Mouse (Mus musculus) midbrain, embryonic 14.5 days (tissue): ENCODE results near the gene Insm1. TPM values are rescaled to one million over a fixed set of nuclear protein-coding genes. Genes with fewer than 3 reads are reported as not detected.

ENCODE experiments used
- ATAC-seq: fragments of 200-750 bp; cut with Nextera tagmentation; 2 replicates; pipeline ENCODE4 v1.8.0; 2017; ENCODE audit warnings: moderate number of reproducible peaks, moderate library complexity; ENCODE audit not compliant: low FRiP score, low TSS enrichment
- DNase-seq: peaks from one replicate; pipeline ENCODE4 v3.0.0-alpha.2; 2015
- H3K27ac ChIP-seq: fragments of 300-500 bp; sonication (generic); replicated peaks from 2 replicates; pipeline ENCODE4 v1.5.1; 2014; ENCODE audit warnings: mild to moderate bottlenecking, low read depth, low read length, moderate library complexity
- H3K27me3 ChIP-seq: fragments of 300-500 bp; sonication (generic); 2 replicates; pipeline ENCODE4 v1.6.1; 2014; ENCODE audit warnings: low read length, control low read depth, mixed read lengths; ENCODE audit not compliant: control insufficient read depth, insufficient read depth
- H3K36me3 ChIP-seq: fragments of 300-500 bp; sonication (generic); 2 replicates; pipeline ENCODE4 v1.6.1; 2014; ENCODE audit warnings: low read length, control low read depth; ENCODE audit not compliant: control insufficient read depth, insufficient read depth
- H3K4me1 ChIP-seq: fragments of 300-500 bp; sonication (generic); 2 replicates; pipeline ENCODE4 v1.6.1; 2014; ENCODE audit warnings: mild to moderate bottlenecking, antibody characterized with exemption, low read length, control low read depth; ENCODE audit not compliant: control insufficient read depth, insufficient read depth
- H3K4me2 ChIP-seq: fragments of 300-500 bp; sonication (generic); 2 replicates; pipeline ENCODE4 v1.6.1; 2014; ENCODE audit warnings: mild to moderate bottlenecking, low read length, moderate library complexity
- H3K4me3 ChIP-seq: fragments of 300-500 bp; sonication (generic); replicated peaks from 2 replicates; pipeline ENCODE4 v1.5.1; 2014; ENCODE audit warnings: low read depth, low read length
- H3K9ac ChIP-seq: fragments of 300-500 bp; sonication (generic); replicated peaks from 2 replicates; pipeline ENCODE4 v1.6.1; 2014; ENCODE audit warnings: mild to moderate bottlenecking, low read length, moderate library complexity
- H3K9me3 ChIP-seq: fragments of 300-500 bp; sonication (generic); 2 replicates; pipeline ENCODE4 v1.6.1; 2016; ENCODE audit warnings: low read length, control low read depth, mixed read lengths; ENCODE audit not compliant: control insufficient read depth
- WGBS: fragments of 180-500 bp; shearing (Covaris S2); extraction: QIAGEN DNeasy Blood & Tissue Kit; methylation state at CpG from one replicate; pipeline ENCODE4 v1.1.7; 2014; 5-methylcytosine and 5-hydroxymethylcytosine counted together
- polyA plus RNA-seq: library from polyadenylated mRNA; unstranded; fragments of >200 nt; fragmentation: Nextera tagmentation; extraction: Ambion mirVana; gene quantifications from 2 replicates; pipeline ENCODE4 v1.2.1, GENCODE M21; 2014

Insm1 gene
- polyA plus RNA-seq, 1 experiment from 2014 or later: 7.6 TPM

DNA sequence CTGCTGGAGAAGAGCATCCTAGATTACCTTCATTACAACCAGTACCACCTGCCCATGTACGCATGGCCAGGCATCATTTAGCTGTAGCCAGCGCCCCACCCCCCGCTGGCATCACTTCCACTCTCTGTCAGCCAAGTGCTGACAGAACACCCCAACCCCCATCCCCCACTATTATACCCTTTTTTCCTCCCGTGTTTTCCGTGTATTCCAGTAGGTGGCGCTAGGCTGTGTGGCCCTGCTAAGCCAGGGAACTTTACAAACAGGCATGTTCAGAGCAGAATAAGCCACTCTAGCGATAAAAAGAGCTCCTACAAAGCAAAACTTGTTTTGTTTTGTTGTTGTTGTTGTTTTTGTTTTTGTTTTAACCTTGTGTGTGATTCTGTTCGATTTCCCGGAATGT is 7.0 kb upstream of the Insm1 start:
- Histone ChIP-seq H3K27me3 (peaks cover 14% of the 10 kb centered on the region; the same call in 1 of the 2 replicates), H3K4me2 (no peak overlapping the region), H3K4me1 (peaks cover 39% of the 10 kb centered on the region), H3K36me3 (no peaks in the 10 kb centered on the region), H3K27ac (no peak overlapping the region), H3K9me3 (no peaks in the 10 kb centered on the region), H3K4me3 (no peak overlapping the region), H3K9ac (no peak overlapping the region)
- 1% methylated on average over 9 of the region's 9 CpGs for WGBS
- DNase-seq (peak; percentile 90), ATAC-seq (no peak)

DNA sequence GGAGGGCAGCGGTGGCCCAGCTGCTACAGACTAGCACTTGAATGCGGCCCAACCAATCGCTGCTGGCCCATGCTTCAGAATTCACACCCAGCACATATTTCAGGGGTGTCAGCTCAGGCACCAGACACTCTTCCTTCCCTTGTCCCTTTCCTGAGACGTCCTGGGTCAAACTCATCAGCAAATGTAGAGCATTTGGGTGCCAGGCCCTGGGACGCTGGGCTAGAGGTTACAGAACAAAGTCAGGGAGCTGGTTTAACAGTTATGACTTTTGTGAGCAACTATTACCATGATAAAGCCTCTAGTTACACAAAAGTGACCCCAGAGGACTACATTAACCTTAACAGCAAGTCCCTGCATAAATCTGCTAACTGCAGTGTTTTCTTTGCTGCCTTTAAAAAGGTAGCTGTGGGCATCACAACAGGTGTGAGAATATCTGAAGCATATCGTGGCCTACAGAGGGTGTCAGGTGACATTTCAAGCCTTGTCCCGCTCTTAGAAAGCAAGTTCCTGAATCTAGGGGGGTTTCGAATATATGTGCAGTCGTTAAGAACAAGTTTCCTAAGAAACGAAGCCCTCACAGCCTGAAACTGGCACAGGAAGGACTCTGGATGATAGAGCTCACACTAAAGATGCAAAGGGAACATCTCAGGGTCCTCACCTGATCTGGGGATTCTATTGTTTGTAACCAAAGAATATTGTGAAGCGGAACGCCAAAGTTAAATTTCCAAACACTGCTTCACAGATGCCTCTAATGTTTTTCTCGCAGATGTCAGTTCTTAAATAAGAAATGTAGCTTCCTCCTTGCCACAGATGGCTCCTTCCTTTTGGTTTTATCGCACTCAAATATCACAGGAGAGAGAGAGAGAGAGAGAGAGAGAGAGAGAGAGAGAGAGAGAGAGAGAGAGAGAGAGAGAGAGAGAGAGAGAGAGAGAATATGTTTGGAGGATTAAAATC is 5.3 kb upstream of the Insm1 start:
- H3K27ac ChIP-seq: peak overlapping the region; percentile 26; the same call in 1 of the 2 replicates

DNA sequence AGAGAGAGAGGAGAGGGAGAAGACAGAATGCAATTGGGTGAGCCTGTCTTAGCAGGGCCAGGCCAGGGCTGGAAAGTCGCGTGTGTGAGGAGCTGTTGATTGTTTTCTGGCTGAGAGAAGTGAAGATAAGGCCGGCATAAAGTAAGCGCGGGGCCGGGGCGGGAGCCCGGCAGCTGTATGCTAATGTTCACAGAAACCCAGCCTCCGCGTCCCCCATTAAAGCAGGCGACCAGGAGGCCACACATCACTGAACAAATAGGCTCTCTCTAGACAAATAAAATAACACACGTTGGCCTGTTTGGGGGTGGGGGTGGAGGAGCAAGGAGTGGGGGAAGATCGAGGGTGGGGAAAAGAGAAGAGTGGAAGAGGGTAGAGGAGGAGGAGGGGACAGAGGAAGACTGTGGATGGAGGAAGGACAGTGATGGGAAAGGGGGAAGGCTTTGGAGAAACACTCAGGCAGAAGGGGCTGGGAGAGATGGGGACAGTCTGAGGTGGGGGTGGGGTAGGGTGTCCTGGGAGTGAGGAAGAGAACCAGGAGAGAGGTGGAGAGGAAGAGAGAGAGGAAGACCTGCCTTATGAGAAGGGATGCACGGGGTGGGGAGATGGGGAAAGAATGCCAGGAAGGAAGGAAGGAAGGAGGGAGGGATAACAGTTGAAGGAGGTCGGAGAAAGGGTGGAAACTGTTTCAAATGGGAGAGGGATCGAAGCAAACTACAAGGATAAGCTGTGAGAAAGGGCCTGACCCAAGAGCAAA is 4.3 kb upstream of the Insm1 start:
- Histone ChIP-seq H3K4me3 (no peak overlapping the region), H3K9ac (0 out of 2 replicates have a peak overlapping the region, but pooled peaks have one; percentile 9), H3K4me2 (peak overlapping the region; percentile 53), H3K9me3 (no peaks in the 10 kb centered on the region), H3K36me3 (no peaks in the 10 kb centered on the region), H3K27me3 (peaks cover 14% of the 10 kb centered on the region; the same call in 1 of the 2 replicates), H3K27ac (peak overlapping the region; percentile 74), H3K4me1 (peaks cover 45% of the 10 kb centered on the region)
- DNase-seq: peak; percentile 79
- ATAC-seq: peak; percentile 9; the same call in 1 of the 2 replicates
- WGBS: 1% methylated on average over 16 of the region's 16 CpGs

More for the DNA sequence above, 5.3 kb upstream of the Insm1 start:
- DNase-seq: peak; percentile 22
- Histone ChIP-seq H3K4me1 (peaks cover 45% of the 10 kb centered on the region), H3K27me3 (peaks cover 14% of the 10 kb centered on the region; the same call in 1 of the 2 replicates), H3K9me3 (no peaks in the 10 kb centered on the region), H3K36me3 (no peaks in the 10 kb centered on the region), H3K4me2 (no peak overlapping the region), H3K4me3 (no peak overlapping the region), H3K9ac (no peak overlapping the region)
- 11% methylated on average over 14 of the region's 14 CpGs for WGBS
- ATAC-seq: no peak

DNA sequence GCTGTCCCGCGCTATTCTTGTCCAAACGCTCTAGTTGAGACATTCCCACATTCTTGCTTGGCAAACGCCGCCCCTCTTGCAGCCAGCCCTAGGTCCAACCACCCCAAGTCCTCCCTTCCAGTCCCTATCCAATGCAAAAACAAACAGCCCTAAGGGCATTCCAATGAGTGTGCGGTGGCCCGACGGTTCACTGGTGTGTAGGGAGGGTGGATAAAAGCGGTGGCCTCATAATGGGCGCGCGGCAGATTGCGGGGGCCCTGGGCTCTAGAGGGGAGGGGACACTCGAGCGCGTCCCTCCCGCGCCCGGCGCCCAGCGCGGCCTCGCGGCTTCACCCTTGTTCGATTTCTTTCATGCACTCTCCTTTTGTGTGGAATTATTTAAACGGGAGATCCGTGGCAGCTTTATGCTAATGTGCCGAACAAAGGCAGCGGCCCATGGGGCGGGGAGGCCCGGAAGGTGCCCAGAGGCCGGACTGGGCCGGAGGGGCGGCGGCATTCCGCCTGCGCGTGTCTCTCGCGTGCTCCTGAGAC is 3.5 kb upstream of the Insm1 start:
- peaks cover 9% of the 10 kb centered on the region; the same call in 1 of the 2 replicates for H3K27me3 ChIP-seq
- peak overlapping the region; percentile 52 for H3K9ac ChIP-seq
- H3K4me2 ChIP-seq: peak overlapping the region; percentile 53
- peak overlapping the region; percentile 74 for H3K27ac ChIP-seq
- peaks cover 45% of the 10 kb centered on the region for H3K4me1 ChIP-seq
- no peaks in the 10 kb centered on the region for H3K9me3 ChIP-seq
- DNase-seq: peak; percentile 80
- H3K36me3 ChIP-seq: no peaks in the 10 kb centered on the region
- peak; percentile 13 for ATAC-seq
- under 1% methylated on average over 40 of the region's 40 CpGs for WGBS
- H3K4me3 ChIP-seq: peak overlapping the region; percentile 22

DNA sequence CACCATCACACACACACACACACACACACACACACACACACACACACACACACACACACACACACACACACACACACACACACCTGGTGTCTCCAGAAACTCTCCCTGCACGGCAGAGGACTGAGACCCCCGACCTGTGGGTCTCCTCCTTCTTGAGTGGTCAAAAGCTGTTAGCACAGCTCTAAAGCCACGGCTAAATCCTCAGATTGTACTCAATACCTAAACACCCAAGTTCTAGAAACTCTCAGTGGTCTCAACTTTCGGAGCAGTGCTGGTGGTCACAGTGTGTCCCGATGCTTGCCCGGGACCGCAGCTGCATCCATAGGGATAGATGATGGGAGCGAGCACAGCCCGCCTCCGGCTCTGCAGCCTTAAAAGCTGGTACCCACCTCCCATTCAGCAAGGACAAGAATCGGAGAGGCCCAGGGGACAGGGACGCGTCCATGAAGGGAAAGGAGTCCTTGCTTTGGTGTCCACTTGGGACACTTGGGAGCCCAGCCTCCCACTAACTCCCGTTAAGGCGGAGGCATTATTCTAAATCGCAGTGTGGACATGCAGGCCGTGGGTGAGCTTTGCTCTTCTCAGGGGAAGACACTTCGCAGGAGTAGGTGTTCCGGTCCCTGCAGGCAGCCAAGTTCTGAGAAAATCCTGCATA is 2.7 kb upstream of the Insm1 start:
- DNase-seq (peak; percentile 51), ATAC-seq (no peak)
- WGBS: 2% methylated on average over 19 of the region's 19 CpGs
- peak overlapping the region; percentile 15; the same call in 1 of the 2 replicates for H3K4me3 ChIP-seq
- peaks cover 47% of the 10 kb centered on the region for H3K4me1 ChIP-seq
- peaks cover 12% of the 10 kb centered on the region; the same call in 1 of the 2 replicates for H3K27me3 ChIP-seq
- peak overlapping the region; percentile 53 for H3K4me2 ChIP-seq
- H3K9ac ChIP-seq: peak overlapping the region; percentile 52; the same call in 1 of the 2 replicates
- H3K36me3 ChIP-seq: no peaks in the 10 kb centered on the region
- H3K9me3 ChIP-seq: no peaks in the 10 kb centered on the region
- peak overlapping the region; percentile 74 for H3K27ac ChIP-seq

DNA sequence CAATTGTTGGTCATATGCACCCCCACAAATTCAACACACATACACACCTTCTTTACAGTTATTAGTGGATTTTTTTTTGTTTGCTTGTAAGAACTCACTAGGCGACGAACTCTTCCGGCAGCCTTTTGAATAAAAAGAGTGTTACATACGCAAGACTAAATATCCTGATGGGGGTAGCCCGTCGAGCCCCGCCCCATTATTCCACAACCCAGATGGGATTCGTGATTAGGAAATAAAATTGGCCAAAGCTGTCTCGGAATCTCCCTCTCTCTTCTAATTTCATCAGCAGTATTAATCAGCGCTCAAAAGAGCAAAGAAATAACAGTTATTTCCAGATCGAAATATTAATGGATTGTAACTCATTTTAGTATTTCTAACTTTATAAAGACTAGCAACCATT is 1.9 kb upstream of the Insm1 start:
- peaks cover 43% of the 10 kb centered on the region for H3K4me1 ChIP-seq
- ATAC-seq (no peak), DNase-seq (peak; percentile 29)
- H3K9ac ChIP-seq: no peak overlapping the region
- no peaks in the 10 kb centered on the region for H3K36me3 ChIP-seq
- no peak overlapping the region for H3K27ac ChIP-seq
- WGBS: 8% methylated on average over 11 of the region's 11 CpGs
- H3K4me3 ChIP-seq: no peak overlapping the region
- H3K9me3 ChIP-seq: no peaks in the 10 kb centered on the region
- peak overlapping the region; percentile 14; the same call in 1 of the 2 replicates for H3K4me2 ChIP-seq
- peaks cover 12% of the 10 kb centered on the region; the same call in 1 of the 2 replicates for H3K27me3 ChIP-seq

DNA sequence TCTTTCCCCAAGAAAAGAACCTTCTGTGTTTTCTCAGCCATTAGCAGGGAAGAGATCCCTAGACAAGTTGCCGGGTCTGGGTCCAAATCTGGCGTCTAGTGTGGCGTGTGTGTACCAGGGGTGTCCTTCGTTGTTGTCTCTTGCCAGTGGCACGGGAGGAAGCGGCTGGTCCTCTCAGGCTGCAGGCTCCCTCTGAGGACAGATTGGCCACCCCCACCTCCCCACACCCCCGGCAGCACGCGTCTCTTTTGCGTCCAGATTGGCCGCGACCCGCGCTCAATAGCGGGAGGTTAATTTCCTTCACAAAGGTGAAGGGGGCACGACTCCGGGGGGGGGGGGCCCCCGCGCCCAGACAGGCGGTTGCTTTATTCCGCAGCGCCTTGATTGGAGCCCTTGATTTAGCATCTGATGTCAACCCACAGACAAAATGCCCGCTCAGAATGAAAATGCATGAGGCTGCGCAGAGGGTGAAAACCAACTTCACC is 1.1 kb upstream of the Insm1 start:
- Histone ChIP-seq H3K36me3 (no peaks in the 10 kb centered on the region), H3K9me3 (no peaks in the 10 kb centered on the region), H3K27ac (peak overlapping the region; percentile 98), H3K4me2 (peak overlapping the region; percentile 90), H3K9ac (peak overlapping the region; percentile 92), H3K4me1 (peaks cover 44% of the 10 kb centered on the region), H3K4me3 (peak overlapping the region; percentile 77), H3K27me3 (peaks cover 12% of the 10 kb centered on the region; the same call in 1 of the 2 replicates)
- peak; percentile 69 for DNase-seq
- under 1% methylated on average over 24 of the region's 24 CpGs for WGBS
- ATAC-seq: no peak

DNA sequence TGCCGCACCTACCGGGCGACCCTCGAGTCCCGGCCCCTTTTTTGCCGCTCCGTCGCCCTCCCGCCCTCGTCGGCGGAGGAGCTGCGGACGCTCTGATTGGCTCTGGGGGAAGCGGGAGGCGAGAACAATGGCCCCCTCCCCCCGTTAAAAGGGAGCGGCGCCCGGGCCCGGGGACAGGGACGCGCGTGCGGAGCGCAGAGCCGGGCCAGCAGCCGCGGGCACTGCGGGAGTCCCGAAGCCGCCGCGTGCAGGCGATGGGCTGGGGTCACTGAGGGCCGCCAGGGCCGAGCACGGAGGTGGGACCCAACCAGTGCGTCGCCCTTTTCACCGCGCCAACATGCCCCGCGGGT is 183 bp downstream of the Insm1 start:
- ATAC-seq: peak; percentile 82
- Histone ChIP-seq H3K9me3 (no peaks in the 10 kb centered on the region), H3K27me3 (peaks cover 7% of the 10 kb centered on the region; the same call in 1 of the 2 replicates), H3K9ac (peak overlapping the region; percentile 92), H3K36me3 (no peaks in the 10 kb centered on the region), H3K4me2 (peak overlapping the region; percentile 90), H3K27ac (peak overlapping the region; percentile 98), H3K4me1 (peaks cover 51% of the 10 kb centered on the region), H3K4me3 (peak overlapping the region; percentile 77)
- peak; percentile 94 for DNase-seq
- WGBS: under 1% methylated on average over 44 of the region's 44 CpGs
